Mouse (Mus musculus) intestine, embryonic 15.5 days (tissue): ENCODE measurements at regions not wholly inside any gene's neighbourhood (a gene's known extent, or its start where the extent isn't known, plus 50 kb on each side); places are given as distances from the start of the nearest gene placed in this dataset.
"Not testable (repeated sequence)": the region's sequence is repeated elsewhere in the genome, so short reads cannot be mapped to it uniquely, and the experiment has no call there.

Experiments
- ATAC-seq: fragments of 200-750 bp; cut with Nextera tagmentation; 2 replicates; pipeline ENCODE4 v1.8.0; 2017; ENCODE audit warnings: moderate TSS enrichment, moderate library complexity
- H3K27ac ChIP-seq: fragments of 300-500 bp; sonication (generic); 2 replicates; pipeline ENCODE4 v1.5.1; 2015; ENCODE audit warnings: mild to moderate bottlenecking, inconsistent platforms
- H3K27me3 ChIP-seq: fragments of 300-500 bp; sonication (generic); replicated peaks from 2 replicates; pipeline ENCODE4 v1.6.1; 2015; ENCODE audit warnings: inconsistent platforms
- H3K36me3 ChIP-seq: fragments of 300-500 bp; sonication (generic); 2 replicates; pipeline ENCODE4 v1.6.1; 2015; ENCODE audit warnings: inconsistent platforms
- H3K4me1 ChIP-seq: fragments of 300-500 bp; sonication (generic); replicated peaks from 2 replicates; pipeline ENCODE4 v1.6.1; 2015; ENCODE audit warnings: inconsistent platforms
- H3K4me2 ChIP-seq: fragments of 300-500 bp; sonication (generic); replicated peaks from 2 replicates; pipeline ENCODE4 v1.6.1; 2015; ENCODE audit warnings: mild to moderate bottlenecking, inconsistent platforms
- H3K4me3 ChIP-seq: fragments of 300-500 bp; sonication (generic); replicated peaks from 2 replicates; pipeline ENCODE4 v1.5.1; 2015; ENCODE audit warnings: inconsistent platforms
- H3K9ac ChIP-seq: fragments of 300-500 bp; sonication (generic); 2 replicates; pipeline ENCODE4 v1.6.1; 2015; ENCODE audit warnings: inconsistent platforms
- H3K9me3 ChIP-seq: fragments of 300-500 bp; sonication (generic); 2 replicates; pipeline ENCODE4 v1.6.1; 2016; ENCODE audit warnings: inconsistent platforms
- WGBS: fragments of 180-500 bp; shearing (Covaris S2); methylation state at CpG from one replicate; pipeline ENCODE4 v1.1.7; 2015; 5-methylcytosine and 5-hydroxymethylcytosine counted together

GRCm38 (mm10) chr3:153144217-153144616 lies 162.2 kb upstream of the St6galnac5 start:
- H3K36me3 ChIP-seq: no peaks in the 10 kb centered on the region
- no peak for ATAC-seq
- H3K9ac ChIP-seq: no peak overlapping the region
- WGBS: 77% methylated on average over 10 of the region's 10 CpGs
- no peaks in the 10 kb centered on the region for H3K27me3 ChIP-seq
- H3K4me2 ChIP-seq: no peak overlapping the region
- no peak overlapping the region for H3K4me3 ChIP-seq
- no peaks in the 10 kb centered on the region for H3K9me3 ChIP-seq
- no peak overlapping the region for H3K27ac ChIP-seq
- no peaks in the 10 kb centered on the region for H3K4me1 ChIP-seq

DNA sequence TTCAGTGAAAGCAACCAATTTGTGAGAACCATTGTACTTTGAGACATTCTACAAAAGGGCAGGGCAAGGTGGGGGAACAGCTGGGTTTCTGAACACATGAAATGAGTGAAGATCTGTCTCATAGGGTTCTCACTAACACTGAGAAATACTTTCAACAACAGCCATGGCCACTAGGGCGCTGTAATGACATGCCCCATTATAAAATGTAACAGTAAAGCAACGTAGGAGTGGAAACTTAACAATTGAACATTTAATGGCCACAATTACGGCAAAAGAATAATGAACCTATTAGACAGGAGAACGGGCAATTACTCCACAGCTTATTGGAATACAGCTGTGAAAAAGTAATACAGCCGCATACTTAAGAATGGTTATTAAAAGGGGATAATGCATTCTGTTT lies 158.9 kb upstream of the St6galnac5 start:
- Histone ChIP-seq H3K9me3 (no peaks in the 10 kb centered on the region), H3K27ac (no peak overlapping the region), H3K4me3 (no peak overlapping the region), H3K9ac (no peak overlapping the region), H3K27me3 (no peaks in the 10 kb centered on the region), H3K36me3 (no peaks in the 10 kb centered on the region), H3K4me2 (no peak overlapping the region), H3K4me1 (no peaks in the 10 kb centered on the region)
- 84% methylated on average over 5 of the region's 5 CpGs for WGBS
- ATAC-seq: no peak

- WGBS: 71% methylated on average over 5 of the region's 5 CpGs
- Histone ChIP-seq H3K4me3 (no peak overlapping the region), H3K4me2 (no peak overlapping the region), H3K9me3 (no peaks in the 10 kb centered on the region), H3K4me1 (no peaks in the 10 kb centered on the region), H3K27ac (no peak overlapping the region), H3K27me3 (no peaks in the 10 kb centered on the region), H3K36me3 (no peaks in the 10 kb centered on the region), H3K9ac (no peak overlapping the region)
- ATAC-seq: no peak
Measured at GRCm38 (mm10) chr3:153125335-153125734, 143.3 kb upstream of the St6galnac5 start.

DNA sequence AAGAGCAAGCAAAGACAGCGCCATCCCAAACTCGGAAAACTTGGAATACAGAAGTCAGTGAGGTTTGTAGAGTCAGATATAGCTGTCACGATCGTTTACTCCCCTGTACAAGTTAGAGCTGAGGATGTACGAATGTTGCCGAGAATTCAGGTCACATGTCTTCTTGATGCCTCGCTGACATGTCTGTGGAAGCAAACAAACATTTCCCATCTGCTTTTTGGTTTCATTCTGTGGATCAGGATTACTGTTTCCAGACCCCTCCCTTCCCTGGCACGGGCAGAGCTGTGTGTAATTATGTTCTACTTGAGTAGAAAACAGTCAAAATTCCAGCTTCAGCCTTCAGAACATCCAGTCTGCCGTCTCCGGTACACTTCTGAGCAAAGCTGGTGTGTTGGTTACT lies 139.9 kb upstream of the St6galnac5 start:
- 84% methylated on average over 10 of the region's 10 CpGs for WGBS
- Histone ChIP-seq H3K4me1 (no peaks in the 10 kb centered on the region), H3K4me3 (no peak overlapping the region), H3K9ac (no peak overlapping the region), H3K27me3 (no peaks in the 10 kb centered on the region), H3K4me2 (no peak overlapping the region), H3K27ac (no peak overlapping the region), H3K36me3 (no peaks in the 10 kb centered on the region), H3K9me3 (no peaks in the 10 kb centered on the region)
- ATAC-seq: no peak

GRCm38 (mm10) chr3:153119142-153119541 lies 137.1 kb upstream of the St6galnac5 start:
- no peaks in the 10 kb centered on the region for H3K4me1 ChIP-seq
- no peak overlapping the region for H3K9ac ChIP-seq
- no peaks in the 10 kb centered on the region for H3K27me3 ChIP-seq
- 0 out of 2 replicates have a peak overlapping the region, but pooled peaks have one; percentile 2 for H3K27ac ChIP-seq
- H3K9me3 ChIP-seq: no peaks in the 10 kb centered on the region
- no peak overlapping the region for H3K4me3 ChIP-seq
- ATAC-seq: 0 out of 2 replicates have a peak, but pooled peaks have one; percentile 18
- H3K4me2 ChIP-seq: no peak overlapping the region
- no peaks in the 10 kb centered on the region for H3K36me3 ChIP-seq
- 74% methylated on average over 5 of the region's 5 CpGs for WGBS

DNA sequence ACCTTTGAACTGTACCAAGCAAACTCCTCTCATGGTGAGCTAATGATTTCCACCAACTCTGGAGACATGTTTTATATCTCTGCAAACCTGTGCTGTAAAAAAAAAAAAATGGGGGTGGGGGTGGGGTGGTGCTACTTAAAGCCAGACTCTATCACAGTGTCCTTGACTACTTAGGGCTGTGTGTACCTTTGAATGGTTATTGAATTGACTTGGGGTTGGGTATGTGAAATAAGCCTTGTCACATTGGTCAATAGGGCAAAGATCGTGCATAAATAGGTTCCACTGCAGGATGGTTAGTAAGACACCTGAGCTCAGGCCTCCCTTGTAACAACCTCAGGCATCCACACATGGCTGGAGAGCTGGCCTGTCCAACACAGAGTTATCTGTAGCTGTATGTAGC lies 136.6 kb upstream of the St6galnac5 start:
- peak; percentile 90 for ATAC-seq
- Histone ChIP-seq H3K4me1 (no peaks in the 10 kb centered on the region), H3K27ac (no peak overlapping the region), H3K9ac (no peak overlapping the region), H3K36me3 (no peaks in the 10 kb centered on the region), H3K4me3 (no peak overlapping the region), H3K27me3 (no peaks in the 10 kb centered on the region), H3K4me2 (no peak overlapping the region), H3K9me3 (no peaks in the 10 kb centered on the region)
- WGBS: 71% methylated on average over 1 of the region's 1 CpGs

DNA sequence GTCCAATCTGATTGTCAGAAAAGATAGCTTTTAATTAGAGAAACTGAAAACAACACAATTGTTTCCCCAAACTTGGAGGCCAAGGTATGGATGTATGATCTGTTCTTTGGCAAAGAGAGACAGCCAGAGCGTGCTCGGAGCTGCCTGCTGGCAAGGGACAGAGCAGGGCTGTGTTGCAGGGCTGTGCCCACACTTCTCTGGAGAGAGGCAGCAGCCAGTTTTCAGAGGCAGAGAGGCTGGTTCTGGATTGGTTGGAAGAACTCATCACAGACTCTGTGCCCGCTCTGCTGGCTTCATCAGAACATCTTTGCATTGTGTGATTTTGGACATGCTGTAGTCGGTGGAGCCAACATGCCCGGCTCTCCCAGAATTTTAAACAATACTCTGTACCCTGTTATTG lies 123.5 kb upstream of the St6galnac5 start:
- WGBS: 95% methylated on average over 5 of the region's 5 CpGs
- ATAC-seq: no peak
- Histone ChIP-seq H3K4me1 (no peaks in the 10 kb centered on the region), H3K27ac (no peak overlapping the region), H3K4me3 (no peak overlapping the region), H3K36me3 (no peaks in the 10 kb centered on the region), H3K9ac (no peak overlapping the region), H3K4me2 (no peak overlapping the region), H3K9me3 (no peaks in the 10 kb centered on the region), H3K27me3 (no peaks in the 10 kb centered on the region)

DNA sequence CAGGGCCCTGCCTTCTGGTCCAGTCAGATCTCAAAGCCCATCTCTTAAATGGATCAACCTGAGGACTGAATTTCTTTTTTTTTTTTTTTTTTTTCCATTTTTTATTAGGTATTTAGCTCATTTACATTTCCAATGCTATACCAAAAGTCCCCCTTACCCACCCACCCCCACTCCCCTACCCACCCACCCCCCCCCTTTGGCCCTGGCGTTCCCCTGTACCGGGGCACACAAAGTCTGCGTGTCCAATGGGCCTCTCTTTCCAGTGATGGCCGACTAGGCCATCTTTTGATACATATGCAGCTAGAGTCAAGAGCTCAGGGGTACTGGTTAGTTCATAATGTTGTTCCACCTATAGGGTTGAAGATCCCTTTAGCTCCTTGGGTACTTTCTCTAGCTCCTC lies 108.5 kb upstream of the St6galnac5 start:
- not testable (repeated sequence) for H3K4me3 ChIP-seq, H3K27me3 ChIP-seq, ATAC-seq, H3K27ac ChIP-seq, H3K9me3 ChIP-seq, H3K9ac ChIP-seq, H3K36me3 ChIP-seq, H3K4me2 ChIP-seq, H3K4me1 ChIP-seq
- WGBS: 89% methylated on average over 4 of the region's 4 CpGs

DNA sequence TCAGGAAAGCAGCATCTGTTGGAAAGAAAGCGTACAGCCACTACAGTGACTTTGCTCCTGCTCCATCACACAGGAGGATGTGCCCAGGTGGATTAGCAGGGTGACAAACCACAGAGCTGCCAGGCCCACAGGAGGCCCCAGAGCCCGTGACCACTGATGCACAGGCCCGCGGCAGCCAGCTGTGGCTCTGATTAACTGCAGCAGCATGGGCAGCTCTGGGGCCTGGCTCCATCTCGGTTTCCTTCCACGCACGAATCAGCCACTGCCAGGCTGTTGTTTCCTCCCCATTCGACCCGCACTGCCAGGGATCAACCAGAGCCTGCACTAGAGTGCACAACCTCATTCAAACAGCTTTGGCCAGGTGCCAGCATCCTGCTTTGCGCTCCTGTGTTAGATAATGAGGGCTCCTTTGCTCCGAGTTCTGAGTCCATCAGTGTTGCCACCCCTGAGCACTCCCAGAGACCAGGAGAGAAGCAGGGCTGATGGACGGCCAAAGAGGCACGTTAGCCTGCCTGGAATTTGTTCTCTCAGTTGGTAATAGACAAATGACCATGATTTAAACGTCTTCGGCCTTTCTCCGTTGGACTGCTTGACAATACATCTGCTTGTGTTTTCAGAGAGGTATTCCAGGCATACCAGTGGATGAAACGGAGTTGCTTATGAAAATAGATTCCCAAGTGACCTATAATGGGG lies 103.2 kb upstream of the St6galnac5 start:
- H3K27ac ChIP-seq: no peak overlapping the region
- no peaks in the 10 kb centered on the region for H3K9me3 ChIP-seq
- H3K4me2 ChIP-seq: peak overlapping the region; percentile 38
- H3K27me3 ChIP-seq: no peaks in the 10 kb centered on the region
- ATAC-seq: peak; percentile 75
- no peak overlapping the region for H3K9ac ChIP-seq
- WGBS: 33% methylated on average over 17 of the region's 17 CpGs
- H3K4me3 ChIP-seq: no peak overlapping the region
- no peaks in the 10 kb centered on the region for H3K36me3 ChIP-seq
- peaks cover 10% of the 10 kb centered on the region for H3K4me1 ChIP-seq

DNA sequence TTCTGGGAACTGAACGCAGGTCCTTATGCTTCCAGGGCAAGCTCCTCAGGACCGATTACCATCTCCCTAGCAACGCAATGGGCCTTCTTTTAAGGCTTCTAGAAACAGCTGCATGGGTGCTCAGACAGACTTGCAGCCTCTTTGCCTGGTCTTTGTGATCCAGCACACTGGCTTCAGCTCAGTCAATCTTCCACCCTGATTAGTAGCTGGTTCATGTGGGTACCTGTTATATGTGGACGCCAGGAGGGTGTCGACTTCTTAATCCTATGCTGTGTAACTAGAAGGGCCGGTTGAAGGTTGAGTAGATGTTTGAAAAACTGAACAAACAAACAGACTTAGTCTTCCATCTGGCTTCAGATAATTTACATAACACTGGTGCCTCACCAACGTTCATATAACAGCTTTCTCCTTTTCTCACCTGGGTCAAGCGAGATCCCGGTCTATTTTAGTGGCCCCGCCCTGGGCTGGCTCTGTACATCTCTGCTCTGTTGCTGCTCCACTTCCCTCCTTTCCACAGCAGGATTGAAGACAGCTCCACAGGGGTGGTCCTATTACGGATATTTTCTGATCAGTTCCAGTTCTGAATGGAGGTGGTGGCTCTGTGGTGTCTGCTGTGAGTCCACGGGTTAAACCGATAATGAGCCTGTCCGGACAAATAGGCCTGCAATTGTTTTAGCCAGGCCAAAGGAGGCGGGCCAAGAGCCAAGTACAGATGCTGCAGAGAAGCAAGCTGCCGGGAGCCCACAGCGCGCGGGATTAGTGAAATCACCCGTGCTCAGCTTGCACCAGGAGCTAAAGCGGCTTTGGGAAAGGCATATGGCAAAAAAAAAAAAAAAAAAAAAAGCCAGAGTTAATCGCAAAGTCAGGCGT lies 102.4 kb upstream of the St6galnac5 start:
- peak; percentile 20; the same call in 1 of the 2 replicates for ATAC-seq
- 54% methylated on average over 23 of the region's 23 CpGs for WGBS

DNA sequence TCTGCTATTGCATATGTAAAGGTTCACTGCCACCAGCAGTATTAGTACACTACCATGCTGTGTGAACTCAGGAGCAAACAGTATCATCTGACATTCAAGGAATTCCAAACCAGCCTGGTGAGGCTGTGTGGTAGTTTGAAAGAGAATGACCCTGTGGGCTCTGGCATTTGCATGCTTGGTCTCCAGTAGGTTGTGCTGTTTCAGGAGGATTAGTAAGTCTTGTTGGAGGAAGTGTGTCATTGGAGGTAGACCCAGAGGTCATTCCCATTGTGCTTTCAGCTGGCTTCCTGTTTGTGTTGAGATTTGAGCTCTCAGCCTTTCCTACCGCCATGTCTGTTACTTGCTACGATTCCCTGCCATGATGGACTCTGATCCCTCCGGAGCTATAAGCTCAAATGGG lies 98.3 kb upstream of the St6galnac5 start:
- no peak overlapping the region for H3K4me3 ChIP-seq

More for the DNA sequence above, 102.4 kb upstream of the St6galnac5 start:
- peak overlapping the region; percentile 38; the same call in 1 of the 2 replicates for H3K4me2 ChIP-seq
- peaks cover 10% of the 10 kb centered on the region for H3K4me1 ChIP-seq
- no peak overlapping the region for H3K9ac ChIP-seq
- H3K27ac ChIP-seq: no peak overlapping the region
- H3K36me3 ChIP-seq: no peaks in the 10 kb centered on the region
- no peaks in the 10 kb centered on the region for H3K9me3 ChIP-seq
- no peaks in the 10 kb centered on the region for H3K27me3 ChIP-seq
- no peak overlapping the region for H3K4me3 ChIP-seq

GRCm38 (mm10) chr3:153077846-153078703 lies 96.0 kb upstream of the St6galnac5 start:
- Histone ChIP-seq H3K4me3 (no peak overlapping the region), H3K27me3 (no peaks in the 10 kb centered on the region), H3K27ac (no peak overlapping the region), H3K9me3 (no peaks in the 10 kb centered on the region), H3K4me1 (no peaks in the 10 kb centered on the region), H3K9ac (no peak overlapping the region), H3K36me3 (no peaks in the 10 kb centered on the region), H3K4me2 (no peak overlapping the region)
- 60% methylated on average over 14 of the region's 14 CpGs for WGBS
- 0 out of 2 replicates have a peak, but pooled peaks have one; percentile 10 for ATAC-seq

More for the DNA sequence above, 98.3 kb upstream of the St6galnac5 start:
- no peak for ATAC-seq
- no peaks in the 10 kb centered on the region for H3K27me3 ChIP-seq
- no peaks in the 10 kb centered on the region for H3K36me3 ChIP-seq
- H3K9me3 ChIP-seq: no peaks in the 10 kb centered on the region
- no peak overlapping the region for H3K9ac ChIP-seq
- peaks cover 9% of the 10 kb centered on the region for H3K4me1 ChIP-seq
- 82% methylated on average over 3 of the region's 3 CpGs for WGBS
- no peak overlapping the region for H3K4me2 ChIP-seq
- H3K27ac ChIP-seq: no peak overlapping the region
